ENCODE assay signal across 8 mouse cellular contexts in genomic region chr11:52361287-52361921, GRCm38 (mm10). TPM values are rescaled to one million over a fixed set of nuclear protein-coding genes. Genes with fewer than 3 reads are reported as not detected.
DNase-seq lines count a peak whose midpoint lies in the region; ATAC-seq lines count a peak whose summit lies in the region.

No protein-coding gene starts in this region.

- H3K4me3 ChIP-seq in erythroblast, embryonic 14.5 days (replicated peaks): peak overlapping the region; percentile 86
- H3K4me3 ChIP-seq in hindbrain, embryonic 12.5 days: peak overlapping the region; percentile 73
- peak overlapping the region; percentile 66 for H3K4me3 ChIP-seq in limb, embryonic 11.5 days (ENCODE audit: low read depth, low read length)
- peak overlapping the region; percentile 86 for H3K4me3 ChIP-seq in midbrain, embryonic 11.5 days (ENCODE audit: low read depth, low read length)

- no peaks in the 10 kb centered on the region for H3K27me3 ChIP-seq in erythroblast, embryonic 14.5 days (ENCODE audit: control insufficient read depth)
- H3K27me3 ChIP-seq in hindbrain, embryonic 12.5 days: no peaks in the 10 kb centered on the region
- H3K27me3 ChIP-seq in limb, embryonic 11.5 days (ENCODE audit: control insufficient read depth, insufficient read depth, low read length): no peaks in the 10 kb centered on the region
- H3K27me3 ChIP-seq in midbrain, embryonic 11.5 days (ENCODE audit: control insufficient read depth, insufficient read depth, low read length): no peaks in the 10 kb centered on the region

- ATAC-seq in hindbrain, embryonic 12.5 days (ENCODE audit: low FRiP score): peak; percentile 37
- peak; percentile 32 for ATAC-seq in limb, embryonic 11.5 days (ENCODE audit: insufficient number of reproducible peaks, low FRiP score, low TSS enrichment, low read depth)
- peak; percentile 31 for ATAC-seq in midbrain, embryonic 11.5 days (ENCODE audit: low FRiP score)

- H3K9me3 ChIP-seq in erythroblast, embryonic 14.5 days (ENCODE audit: control insufficient read depth, low read length): no peaks in the 10 kb centered on the region
- no peaks in the 10 kb centered on the region for H3K9me3 ChIP-seq in hindbrain, embryonic 12.5 days (replicated peaks)
- no peaks in the 10 kb centered on the region for H3K9me3 ChIP-seq in limb, embryonic 11.5 days (ENCODE audit: control insufficient read depth, low read length)
- H3K9me3 ChIP-seq in midbrain, embryonic 11.5 days (ENCODE audit: control insufficient read depth, low read length): no peaks in the 10 kb centered on the region

- peak overlapping the region; percentile 83 for H3K9ac ChIP-seq in hindbrain, embryonic 12.5 days
- H3K9ac ChIP-seq in limb, embryonic 11.5 days (ENCODE audit: low read length): peak overlapping the region; percentile 82
- peak overlapping the region; percentile 97 for H3K9ac ChIP-seq in midbrain, embryonic 11.5 days (ENCODE audit: low read length)

- H3K36me3 ChIP-seq in erythroblast, embryonic 14.5 days (ENCODE audit: control insufficient read depth): peaks cover 5% of the 10 kb centered on the region
- H3K36me3 ChIP-seq in hindbrain, embryonic 12.5 days: no peaks in the 10 kb centered on the region
- H3K36me3 ChIP-seq in limb, embryonic 11.5 days (ENCODE audit: control insufficient read depth, insufficient read depth, low read length): no peaks in the 10 kb centered on the region
- no peaks in the 10 kb centered on the region for H3K36me3 ChIP-seq in midbrain, embryonic 11.5 days (ENCODE audit: control insufficient read depth, insufficient read depth, low read length)

- peak overlapping the region; percentile 81 for H3K4me2 ChIP-seq in hindbrain, embryonic 12.5 days (replicated peaks)
- peak overlapping the region; percentile 88 for H3K4me2 ChIP-seq in limb, embryonic 11.5 days (ENCODE audit: low read depth, severe bottlenecking)
- H3K4me2 ChIP-seq in midbrain, embryonic 11.5 days: peak overlapping the region; percentile 73

- WGBS in hindbrain, embryonic 12.5 days: 1% methylated on average over 47 of the region's 47 CpGs
- WGBS in limb, embryonic 11.5 days: under 1% methylated on average over 47 of the region's 47 CpGs
- WGBS in midbrain, embryonic 11.5 days: under 1% methylated on average over 43 of the region's 47 CpGs

- DNase-seq in cerebellum, adult 9-11 months: peak; percentile 71
- no peak for DNase-seq in cerebellum, postnatal 4 days (ENCODE audit: low spot score in 2 of 2)
- peak; percentile 74 for DNase-seq in R1 (ENCODE audit: low read depth, low spot score)
- DNase-seq in limb, embryonic 11.5 days (ENCODE audit: low spot score): no peak
- no peak for DNase-seq in midbrain, embryonic 11.5 days (ENCODE audit: low spot score, missing footprints)
- peak; percentile 77 for DNase-seq in testis, postnatal 10 days (ENCODE audit: low spot score)

- peak overlapping the region; percentile 87 for H3K27ac ChIP-seq in hindbrain, embryonic 12.5 days
- H3K27ac ChIP-seq in limb, embryonic 11.5 days (replicated peaks; ENCODE audit: low read depth, low read length): peak overlapping the region; percentile 82
- peak overlapping the region; percentile 73 for H3K27ac ChIP-seq in midbrain, embryonic 11.5 days (ENCODE audit: low read depth, low read length)

- peaks cover 69% of the 10 kb centered on the region for H3K4me1 ChIP-seq in erythroblast, embryonic 14.5 days (ENCODE audit: control insufficient read depth)
- H3K4me1 ChIP-seq in hindbrain, embryonic 12.5 days: peaks cover 42% of the 10 kb centered on the region
- H3K4me1 ChIP-seq in limb, embryonic 11.5 days (ENCODE audit: control insufficient read depth, insufficient read depth, low read length): peaks cover 25% of the 10 kb centered on the region
- peaks cover 10% of the 10 kb centered on the region for H3K4me1 ChIP-seq in midbrain, embryonic 11.5 days (ENCODE audit: control insufficient read depth, insufficient read depth, low read length)

RNA-seq across cellular contexts. Expression of gene Vdac1, which starts 0.7 kb away (rescaled TPM):
- polyA plus RNA-seq in erythroblast, embryonic 14.5 days (2012): 1.0 and 1.3 TPM in 2 replicates
- polyA plus RNA-seq in hindbrain, embryonic 12.5 days (2016; fragmentation: Nextera tagmentation; extraction: Ambion mirVana): 232 and 233 TPM in 2 replicates
- polyA plus RNA-seq in limb, embryonic 11.5 days (2014; fragmentation: Nextera tagmentation; extraction: Ambion mirVana): 189 and 191 TPM in 2 replicates
- 209 and 210 TPM in 2 replicates for polyA plus RNA-seq in midbrain, embryonic 11.5 days (2014; fragmentation: Nextera tagmentation; extraction: Ambion mirVana)

RNA-seq across cellular contexts. Expression of gene 9530068E07Rik, which starts 34.8 kb away (rescaled TPM):
- polyA plus RNA-seq in erythroblast, embryonic 14.5 days (2012): 6.5 and 8.4 TPM in 2 replicates
- 172 and 178 TPM in 2 replicates for polyA plus RNA-seq in hindbrain, embryonic 12.5 days (2016; fragmentation: Nextera tagmentation; extraction: Ambion mirVana)
- 173 and 176 TPM in 2 replicates for polyA plus RNA-seq in limb, embryonic 11.5 days (2014; fragmentation: Nextera tagmentation; extraction: Ambion mirVana)
- polyA plus RNA-seq in midbrain, embryonic 11.5 days (2014; fragmentation: Nextera tagmentation; extraction: Ambion mirVana): 178 and 193 TPM in 2 replicates

Comparison
In these comparisons a context has a peak if more than half of its experiments do, and no peak if none do; other contexts are left out.
1. DNase-seq: peak in cerebellum, adult 9-11 months (single experiment), R1 (single experiment) and testis, postnatal 10 days (single experiment); none in cerebellum, postnatal 4 days (0 of 2), limb, embryonic 11.5 days (single experiment) and midbrain, embryonic 11.5 days (single experiment).
2. RNA of gene Vdac1, which starts 0.7 kb away (polyA plus RNA-seq): 232 to 233 TPM in hindbrain, embryonic 12.5 days, 209 to 210 TPM in midbrain, embryonic 11.5 days and 189 to 191 TPM in limb, embryonic 11.5 days; 1.0 to 1.3 TPM in erythroblast, embryonic 14.5 days; every median in the first group is over 10 times any median in the second.
3. RNA of gene 9530068E07Rik, which starts 34.8 kb away (polyA plus RNA-seq): 178 to 193 TPM in midbrain, embryonic 11.5 days, 173 to 176 TPM in limb, embryonic 11.5 days and 172 to 178 TPM in hindbrain, embryonic 12.5 days; 6.5 to 8.4 TPM in erythroblast, embryonic 14.5 days; every median in the first group is over 10 times any median in the second.
4. Peak in every context shown above with its lines, with median percentiles within 50 percentile points of each other: H3K4me3 ChIP-seq, ATAC-seq, H3K27ac ChIP-seq, H3K4me2 ChIP-seq and H3K9ac ChIP-seq.